Mouse (Mus musculus) small intestine, adult 2 months (tissue): Measurements from ENCODE around the gene Slc28a3.

ENCODE experiments used
- CTCF ChIP-seq: fragments of 200-500 bp; IDR thresholded peaks from 2 replicates; pipeline ENCODE4 v1.5.1; 2012; ENCODE audit warnings: low read depth, mild to moderate bottlenecking, control low read depth, inconsistent platforms, low read length, moderate library complexity, mixed read lengths; ENCODE audit not compliant: insufficient replicate concordance, insufficient read length; ENCODE audit errors: extremely low read depth
- POLR2A ChIP-seq: fragments of 200-500 bp; IDR thresholded peaks from 2 replicates; pipeline ENCODE4 v1.6.1; 2012; ENCODE audit warnings: low read depth, mild to moderate bottlenecking, control low read depth, inconsistent platforms, low read length, moderate library complexity

DNA sequence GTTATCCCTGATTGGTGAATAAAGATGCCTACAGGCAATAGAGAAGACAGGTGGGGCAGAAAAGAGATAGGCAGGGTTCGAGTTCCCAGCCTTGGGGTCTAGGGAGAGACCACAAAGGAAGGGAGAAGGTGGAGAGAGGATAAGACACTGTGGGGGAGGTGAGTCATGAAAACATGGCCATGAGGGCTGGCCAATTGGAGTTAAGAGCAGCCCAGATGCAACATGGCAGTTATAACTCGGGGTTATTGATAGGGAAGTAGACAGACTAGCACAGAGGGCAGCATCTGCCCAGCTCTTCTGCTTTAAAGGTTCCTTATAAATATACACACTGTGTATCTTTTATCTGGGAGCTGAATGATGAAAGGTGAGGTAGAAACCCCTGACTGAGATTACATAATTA is 98.8 kb downstream of the Slc28a3 start:
- TF ChIP-seq CTCF: no peak
- TF ChIP-seq POLR2A: no peak
